Mouse (Mus musculus): ENCODE results near the gene Gm20219.
A peak's percentile ranks its signal among the peaks of the same experiment; 100 is the strongest.

Gm20219 gene

GRCm38 (mm10) chr17:56554122-56554551 lies at the start of gene Gm20219:
Gene Gm20219 (minus strand): TSS chr17:56554387.
- peak; percentile 77 to 79 for DNase-seq (ENCODE audit: low spot score in 2 of 2)

GRCm38 (mm10) chr17:56604070-56604380 lies 49.8 kb upstream of the Gm20219 start:
- DNase-seq (ENCODE audit: low spot score in 2 of 2) = no peak

GRCm38 (mm10) chr17:56603186-56604069 lies 49.2 kb upstream of the Gm20219 start:
- DNase-seq (ENCODE audit: low spot score in 2 of 2) = no peak

- no peak for DNase-seq (ENCODE audit: low spot score in 2 of 2)
Observed at GRCm38 (mm10) chr17:56593527-56594271, 39.5 kb upstream of the Gm20219 start.

- no peak for DNase-seq (ENCODE audit: low spot score in 2 of 2)
Observed at GRCm38 (mm10) chr17:56592553-56592952, 38.4 kb upstream of the Gm20219 start.

- DNase-seq (ENCODE audit: low spot score in 2 of 2) = no peak
Observed at GRCm38 (mm10) chr17:56588921-56589320, 34.7 kb upstream of the Gm20219 start.

- no peak for DNase-seq (ENCODE audit: low spot score in 2 of 2)
Observed at GRCm38 (mm10) chr17:56587773-56588172, 33.6 kb upstream of the Gm20219 start.

- peak in 1 of 2 experiments; percentile 15 for DNase-seq (ENCODE audit: low spot score in 2 of 2)
Observed at GRCm38 (mm10) chr17:56585171-56585821, 31.1 kb upstream of the Gm20219 start.

- DNase-seq (ENCODE audit: low spot score in 2 of 2) = peak; percentile 96 to 99
Observed at GRCm38 (mm10) chr17:56584257-56585130, 30.3 kb upstream of the Gm20219 start, which contains the start of the genes Safb2 and Safb. Gene Safb2 (minus strand): TSS chr17:56584585. Gene Safb (plus strand): TSS chr17:56584825.

GRCm38 (mm10) chr17:56583611-56584256 lies 29.5 kb upstream of the Gm20219 start:
- DNase-seq (ENCODE audit: low spot score in 2 of 2) = peak; percentile 24 to 31

- DNase-seq (ENCODE audit: low spot score in 2 of 2) = no peak
Observed at GRCm38 (mm10) chr17:56583071-56583470, 28.9 kb upstream of the Gm20219 start.

GRCm38 (mm10) chr17:56572939-56573338 lies 18.8 kb upstream of the Gm20219 start:
- no peak for DNase-seq (ENCODE audit: low spot score in 2 of 2)

GRCm38 (mm10) chr17:56572154-56572553 lies 18.0 kb upstream of the Gm20219 start:
- no peak for DNase-seq (ENCODE audit: low spot score in 2 of 2)

- DNase-seq (ENCODE audit: low spot score in 2 of 2) = no peak
Observed at GRCm38 (mm10) chr17:56570287-56570686, 16.1 kb upstream of the Gm20219 start.

GRCm38 (mm10) chr17:56567370-56567769 lies 13.2 kb upstream of the Gm20219 start:
- no peak for DNase-seq (ENCODE audit: low spot score in 2 of 2)

- no peak for DNase-seq (ENCODE audit: low spot score in 2 of 2)
Observed at GRCm38 (mm10) chr17:56566918-56567317, 12.7 kb upstream of the Gm20219 start.

- DNase-seq (ENCODE audit: low spot score in 2 of 2) = no peak
Observed at GRCm38 (mm10) chr17:56566293-56566692, 12.1 kb upstream of the Gm20219 start.

- DNase-seq (ENCODE audit: low spot score in 2 of 2) = no peak
Observed at GRCm38 (mm10) chr17:56561866-56562265, 7.7 kb upstream of the Gm20219 start.

GRCm38 (mm10) chr17:56560131-56560530 lies 5.9 kb upstream of the Gm20219 start:
- DNase-seq (ENCODE audit: low spot score in 2 of 2) = no peak

- DNase-seq (ENCODE audit: low spot score in 2 of 2) = no peak
Observed at GRCm38 (mm10) chr17:56559386-56559785, 5.2 kb upstream of the Gm20219 start.

GRCm38 (mm10) chr17:56558448-56558847 lies 4.3 kb upstream of the Gm20219 start:
- DNase-seq (ENCODE audit: low spot score in 2 of 2) = peak in 1 of 2 experiments; percentile 51

Measured in urinary bladder, adult 18-20 months (tissue).